In the genomic region with DNA sequence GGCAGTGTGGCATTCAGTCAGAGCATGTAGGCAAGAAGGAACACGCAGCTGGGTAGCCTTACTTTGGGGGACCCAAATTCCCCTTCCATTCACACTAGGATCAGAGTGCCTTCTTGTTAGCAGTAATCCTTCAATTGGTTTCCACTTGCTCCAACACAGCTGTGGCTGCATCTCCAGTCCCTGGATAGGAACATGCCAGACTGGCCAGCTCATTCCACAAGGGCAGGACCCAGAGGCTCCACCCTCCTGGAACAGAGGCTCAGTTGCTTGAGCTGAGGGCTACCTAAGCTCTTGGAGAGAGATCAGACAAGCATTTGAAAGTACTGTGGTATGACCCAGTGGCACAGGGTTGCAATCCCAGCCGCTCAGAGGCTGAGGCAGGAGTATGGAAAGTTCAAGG, we compare ENCODE assay signal across 23 mouse cellular contexts. TPM values are rescaled to one million over a fixed set of nuclear protein-coding genes. Genes with fewer than 3 reads are reported as not detected.
DNase-seq lines count a peak whose midpoint lies in the region; ATAC-seq and TF ChIP-seq lines count a peak whose summit lies in the region.
"Had no signal": no experiment of that assay in that cellular context is flagged by ENCODE, and none has a peak within 500 bp of the region (broad histone marks: within the 10 kb centered on the region; RNA-seq: fewer than 3 reads in every experiment).

No protein-coding gene starts in this region.

- peak; percentile 53; the same call in 1 of the 2 replicates for ATAC-seq in embryonic facial prominence, embryonic 14.5 days (ENCODE audit: low read depth)
- no peak for ATAC-seq in stomach, postnatal 0 days (ENCODE audit: low FRiP score, low TSS enrichment)
- ATAC-seq: inflammation-experienced regulatory T-cells, adult 6 months; liver, postnatal 0 days; midbrain, embryonic 16.5 days had no signal

- peak; percentile 45 for DNase-seq in embryonic facial prominence, embryonic 14.5 days (ENCODE audit: low spot score)
- DNase-seq in embryonic facial prominence, embryonic 10.5 days (ENCODE audit: low spot score), result no peak
- peak; percentile 71 for DNase-seq in liver, adult 2 months (ENCODE audit: extremely low read depth, low read depth, low spot score)
- DNase-seq in liver, result no peak
- peak; percentile 26 for DNase-seq in Muller cell, postnatal 12 days (ENCODE audit: inconsistent ontology term)
- peak; percentile 66 for DNase-seq in adrenal gland, postnatal 14 days
- DNase-seq in stomach, postnatal 0 days (ENCODE audit: low spot score), result no peak
- DNase-seq in cerebellum, postnatal 25 days, result no peak
- DNase-seq: cerebellum, adult 9-10 months; kidney, adult 2 months; layer of hippocampus, adult 9-11 months; liver, postnatal 0 days; thymus, adult 2 months; thymus, postnatal 4 days had no signal

- no peak overlapping the region for H3K9ac ChIP-seq in embryonic facial prominence, embryonic 14.5 days (ENCODE audit: low read depth, low read length)
- no peak overlapping the region for H3K9ac ChIP-seq in liver, adult 2 months (ENCODE audit: low read depth, low read length)
- no peak overlapping the region for H3K9ac ChIP-seq in stomach, postnatal 0 days (ENCODE audit: low read length)
- H3K9ac ChIP-seq: hindbrain, embryonic 14.5 days; liver, postnatal 0 days had no signal

- TF ChIP-seq EP300 in stomach, postnatal 0 days (optimal IDR thresholded peaks at IDR 0.05), result no peak

- TF ChIP-seq CTCF in liver, adult 2 months (IDR thresholded peaks at IDR 0.05; ENCODE audit: low read depth, low read length), result no peak
- no peak for TF ChIP-seq CTCF in stomach, postnatal 0 days (IDR thresholded peaks at IDR 0.05; ENCODE audit: low read depth)

- H3K4me1 ChIP-seq in embryonic facial prominence, embryonic 14.5 days (ENCODE audit: control insufficient read depth, insufficient read depth, low read length), result no peaks in the 10 kb centered on the region
- no peaks in the 10 kb centered on the region for H3K4me1 ChIP-seq in embryonic facial prominence, embryonic 10.5 days
- H3K4me1 ChIP-seq in liver, adult 2 months (ENCODE audit: control insufficient read depth, insufficient read depth, low read length), result no peaks in the 10 kb centered on the region
- no peaks in the 10 kb centered on the region for H3K4me1 ChIP-seq in stomach, postnatal 0 days (replicated peaks; ENCODE audit: control insufficient read depth, insufficient read depth)
- H3K4me1 ChIP-seq: forebrain, embryonic 10.5 days; midbrain, embryonic 10.5 days had no signal

- H3K27ac ChIP-seq in embryonic facial prominence, embryonic 14.5 days (replicated peaks; ENCODE audit: low read depth, low read length), result no peak overlapping the region
- H3K27ac ChIP-seq in embryonic facial prominence, embryonic 10.5 days (replicated peaks), result no peak overlapping the region
- H3K27ac ChIP-seq in liver, adult 2 months (replicated peaks; ENCODE audit: insufficient read depth, low read depth, low read length), result no peak overlapping the region
- no peak overlapping the region for H3K27ac ChIP-seq in stomach, postnatal 0 days (replicated peaks)
- H3K27ac ChIP-seq: forebrain, embryonic 10.5 days; heart, adult 2 months; hindbrain, embryonic 14.5 days; kidney, postnatal 0 days; macrophage; midbrain, embryonic 10.5 days had no signal

- H3K36me3 ChIP-seq in embryonic facial prominence, embryonic 14.5 days (ENCODE audit: control insufficient read depth, insufficient read depth, low read length), result peaks cover 10% of the 10 kb centered on the region
- peaks cover 10% of the 10 kb centered on the region; the same call in 1 of the 2 replicates for H3K36me3 ChIP-seq in embryonic facial prominence, embryonic 10.5 days (replicated peaks)
- H3K36me3 ChIP-seq in liver, adult 2 months (ENCODE audit: control insufficient read depth, insufficient read depth, low read length), result peaks cover under 1% of the 10 kb centered on the region; the same call in 1 of the 2 replicates
- peaks cover 3% of the 10 kb centered on the region; the same call in 1 of the 2 replicates for H3K36me3 ChIP-seq in stomach, postnatal 0 days (ENCODE audit: control insufficient read depth, insufficient read depth, low read length)

- no peak overlapping the region for H3K4me2 ChIP-seq in embryonic facial prominence, embryonic 14.5 days (ENCODE audit: low read depth, low read length)
- no peak overlapping the region for H3K4me2 ChIP-seq in stomach, postnatal 0 days (replicated peaks; ENCODE audit: low read depth)
- H3K4me2 ChIP-seq: hindbrain, embryonic 14.5 days; liver, embryonic 11.5 days had no signal

- no peak for TF ChIP-seq POLR2A in liver, adult 2 months (IDR thresholded peaks at IDR 0.05; ENCODE audit: extremely low read depth, insufficient read depth, low read length)

- 84% methylated on average over 2 of the region's 2 CpGs for WGBS in embryonic facial prominence, embryonic 14.5 days
- 87% methylated on average over 2 of the region's 2 CpGs for WGBS in embryonic facial prominence, embryonic 10.5 days
- 49% methylated on average over 2 of the region's 2 CpGs for WGBS in liver, adult 2 months
- WGBS in stomach, postnatal 0 days, result 81% methylated on average over 2 of the region's 2 CpGs

- no peaks in the 10 kb centered on the region for H3K79me2 ChIP-seq in liver, adult 2 months (ENCODE audit: control insufficient read depth, insufficient read depth, low read length)

- no peak overlapping the region for H3K4me3 ChIP-seq in embryonic facial prominence, embryonic 14.5 days (ENCODE audit: low read depth, low read length)
- no peak overlapping the region for H3K4me3 ChIP-seq in embryonic facial prominence, embryonic 10.5 days
- H3K4me3 ChIP-seq in liver, adult 2 months (ENCODE audit: insufficient read depth, low read depth, low read length), result no peak overlapping the region
- H3K4me3 ChIP-seq in stomach, postnatal 0 days (ENCODE audit: low read depth, low read length), result no peak overlapping the region
- H3K4me3 ChIP-seq: forebrain, embryonic 10.5 days; heart, adult 2 months; midbrain, embryonic 10.5 days had no signal

- no peaks in the 10 kb centered on the region for H3K27me3 ChIP-seq in embryonic facial prominence, embryonic 14.5 days (replicated peaks; ENCODE audit: control insufficient read depth, insufficient read depth, low read length)
- H3K27me3 ChIP-seq in embryonic facial prominence, embryonic 10.5 days (replicated peaks; ENCODE audit: low read depth, poor library complexity, severe bottlenecking), result no peaks in the 10 kb centered on the region
- H3K27me3 ChIP-seq in liver, adult 2 months (ENCODE audit: control insufficient read depth, insufficient read depth, low read length), result no peaks in the 10 kb centered on the region
- H3K27me3 ChIP-seq in stomach, postnatal 0 days (ENCODE audit: control insufficient read depth, insufficient read depth, low read length), result no peaks in the 10 kb centered on the region

- H3K9me3 ChIP-seq in embryonic facial prominence, embryonic 14.5 days (ENCODE audit: control insufficient read depth, low read length), result no peaks in the 10 kb centered on the region
- no peaks in the 10 kb centered on the region for H3K9me3 ChIP-seq in embryonic facial prominence, embryonic 10.5 days
- no peaks in the 10 kb centered on the region for H3K9me3 ChIP-seq in stomach, postnatal 0 days (ENCODE audit: control insufficient read depth, low read length)
- H3K9me3 ChIP-seq: forebrain, embryonic 10.5 days; midbrain, embryonic 10.5 days had no signal

RNA-seq across cellular contexts. Expression of a gene that starts 8.9 kb away (rescaled TPM):
- 6.0 and 7.9 TPM in 2 replicates for polyA plus RNA-seq in embryonic facial prominence, embryonic 14.5 days (2014; fragmentation: Nextera tagmentation; extraction: Ambion mirVana)
- polyA plus RNA-seq in embryonic facial prominence, embryonic 10.5 days (2016; fragmentation: Nextera tagmentation; extraction: Ambion mirVana), result 0.11 and 0.20 TPM in 2 replicates
- 0.09 TPM in 1 of 2 replicates, not detected in the other for total RNA-seq in liver, adult 2 months (2014; rRNA removed)
- 0.01 TPM in 1 of 2 replicates, not detected in the other for polyA plus RNA-seq in liver, adult 2 months (2012; rRNA removed)
- 0.22 and 0.38 TPM in 2 replicates for total RNA-seq in adrenal gland, postnatal 14 days (2021)
- polyA plus RNA-seq in stomach, postnatal 0 days (2015; fragmentation: Nextera tagmentation; extraction: Ambion mirVana), result 0.11 and 0.15 TPM in 2 replicates

RNA-seq across cellular contexts. Expression of a gene that starts 55.0 kb away (rescaled TPM):
- polyA plus RNA-seq in embryonic facial prominence, embryonic 14.5 days (2014; fragmentation: Nextera tagmentation; extraction: Ambion mirVana), result 15.0 and 17.0 TPM in 2 replicates
- 15.6 and 16.3 TPM in 2 replicates for polyA plus RNA-seq in embryonic facial prominence, embryonic 10.5 days (2016; fragmentation: Nextera tagmentation; extraction: Ambion mirVana)
- 6.7 and 9.9 TPM in 2 replicates for total RNA-seq in liver, adult 2 months (2014; rRNA removed)
- 6.8 and 11.3 TPM in 2 replicates for polyA plus RNA-seq in liver, adult 2 months (2012; rRNA removed)
- 32.5 and 35.7 TPM in 2 replicates for total RNA-seq in adrenal gland, postnatal 14 days (2021)
- polyA plus RNA-seq in stomach, postnatal 0 days (2015; fragmentation: Nextera tagmentation; extraction: Ambion mirVana), result 3.0 and 4.6 TPM in 2 replicates

Comparison
In these comparisons a context has a peak if more than half of its experiments do, and no peak if none do; other contexts are left out.
1. DNase-seq: peak in embryonic facial prominence, embryonic 14.5 days (single experiment), liver, adult 2 months (single experiment), Muller cell, postnatal 12 days (single experiment) and adrenal gland, postnatal 14 days (single experiment); none in embryonic facial prominence, embryonic 10.5 days (single experiment), liver (single experiment), stomach, postnatal 0 days (single experiment) and cerebellum, postnatal 25 days (0 of 2).